In the genomic region with DNA sequence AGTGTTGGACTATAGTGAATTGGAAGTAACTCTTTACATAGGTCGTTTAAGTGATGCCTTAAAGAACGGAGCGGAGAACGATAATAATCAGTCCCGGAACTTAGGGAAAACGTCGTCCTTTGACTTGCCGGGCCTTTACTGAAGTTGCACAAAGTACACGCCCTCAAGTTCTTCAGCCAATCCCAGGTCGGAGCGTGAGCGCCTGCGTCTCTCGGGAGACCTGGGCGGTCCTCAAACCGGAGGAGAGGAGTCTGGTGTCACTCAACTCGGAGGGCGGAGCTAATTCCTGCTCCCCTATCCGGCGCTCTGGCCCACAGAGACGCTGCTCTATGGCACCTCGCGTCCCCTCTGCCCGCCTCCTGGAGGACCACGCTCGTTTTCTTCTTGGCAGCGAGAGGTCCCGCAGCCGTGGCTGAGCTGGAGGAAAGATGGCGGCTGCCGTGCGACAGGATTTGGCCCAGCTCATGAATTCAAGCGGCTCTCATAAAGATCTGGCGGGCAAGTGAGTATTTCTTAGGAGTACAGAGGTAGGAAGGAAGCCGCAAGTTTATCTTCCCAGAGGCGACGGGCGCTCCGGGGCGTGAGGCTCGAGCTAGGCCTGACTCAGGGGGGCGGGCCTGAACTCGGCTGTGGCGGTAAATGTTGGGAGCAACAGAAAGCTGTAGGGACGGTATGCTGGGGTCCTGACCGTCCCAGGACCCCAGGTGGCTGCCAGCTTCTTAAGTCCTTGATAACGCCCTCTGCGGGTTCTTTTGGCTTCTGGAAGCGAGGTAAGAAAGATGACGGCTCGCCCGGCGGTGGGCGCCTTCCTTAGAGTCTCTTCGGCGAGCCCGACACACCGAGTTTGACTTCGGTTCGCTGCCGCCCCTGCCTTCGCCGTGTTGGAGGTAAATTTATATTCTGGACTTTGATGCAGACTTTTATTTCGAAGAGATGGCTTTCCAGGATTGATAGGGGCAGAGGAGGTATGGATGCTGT, we compare ENCODE assay signal across 2 mouse cellular contexts.
TF ChIP-seq lines count a peak whose summit lies in the region.

A gene (plus strand): TSS at position 261 of the 978 bp plus-strand sequence.

TF ChIP-seq in C2C12, 6 proteins besides CTCF, POLR2A, EP300 and RAD21 (continued from another document):
- TF ChIP-seq MYOG (IDR thresholded peaks at IDR 0.05; ENCODE audit: control insufficient read depth, extremely low read depth, insufficient read length), result no peak
- TF ChIP-seq CEBPB (IDR thresholded peaks at IDR 0.05; ENCODE audit: low read depth), result no peak

TF ChIP-seq in myocyte, 11 proteins besides CTCF, POLR2A, EP300 and RAD21 (continued from another document):
- TF ChIP-seq SRF (IDR thresholded peaks at IDR 0.05; ENCODE audit: control insufficient read depth, insufficient read length, low read depth), result peak; percentile 72
